Mouse (Mus musculus) left cerebral cortex, postnatal 36 days (tissue): ENCODE measurements around the gene Herc1. TPM values are rescaled to one million over a fixed set of nuclear protein-coding genes. Genes with fewer than 3 reads are reported as not detected.
"Not testable (repeated sequence)": the region's sequence is repeated elsewhere in the genome, so short reads cannot be mapped to it uniquely, and the experiment has no call there.

Source experiments
- DNase-seq, 2 experiments: peaks; one replicate each; pipeline ENCODE4 v3.0.0; 2021 to 2022; ENCODE audit warnings: low spot score in 2 of 2, mixed read lengths in 1 of 2
- intact Hi-C: fragments of 180-260 bp; cut with DNase I; formaldehyde crosslinking; loops from one replicate; pipeline ENCODE4 v1.15.1; 2025
- total RNA-seq, 2 experiments: library from RNA; stranded (reverse); gene quantifications; 2 replicates each; pipeline ENCODE4 v1.2.3; 2021

Gene Herc1
- total RNA-seq, 2 experiments from 2014 or later = 115 to 134 TPM

DNA sequence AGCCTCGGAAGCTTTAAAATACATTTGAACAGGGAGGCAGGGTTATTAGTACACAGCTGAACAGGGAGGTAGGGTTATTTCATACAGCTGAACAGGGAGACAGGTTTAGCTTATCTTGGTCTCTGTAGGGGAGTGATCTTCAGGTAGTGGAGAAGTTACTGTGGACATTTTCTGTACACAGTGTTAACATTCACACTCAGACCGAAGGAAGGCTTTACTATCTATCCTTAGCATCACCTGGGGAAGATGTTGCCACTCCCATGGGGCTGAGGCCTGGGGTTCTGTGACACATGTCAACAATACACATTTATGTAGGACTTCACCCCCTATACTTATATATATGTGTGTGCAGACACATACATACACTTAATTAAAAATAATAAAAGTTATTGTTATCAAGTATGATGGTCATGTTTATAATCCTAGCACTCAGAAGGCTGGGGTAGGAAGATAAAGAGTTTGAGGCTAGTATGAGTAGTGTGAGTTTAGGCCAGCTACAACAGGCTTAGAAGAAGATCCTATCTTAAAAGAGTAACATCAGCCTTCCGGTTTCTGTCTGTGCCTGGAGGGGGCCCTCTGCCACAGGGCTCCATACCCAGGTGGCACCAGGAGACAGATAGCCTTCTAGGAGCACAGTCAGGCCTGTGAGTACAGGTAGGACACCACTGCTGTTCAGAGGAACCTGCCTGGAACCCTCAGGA, 9.7 kb upstream of the Herc1 start:
- no peak for DNase-seq
- intact Hi-C loops = no loop called here

DNA sequence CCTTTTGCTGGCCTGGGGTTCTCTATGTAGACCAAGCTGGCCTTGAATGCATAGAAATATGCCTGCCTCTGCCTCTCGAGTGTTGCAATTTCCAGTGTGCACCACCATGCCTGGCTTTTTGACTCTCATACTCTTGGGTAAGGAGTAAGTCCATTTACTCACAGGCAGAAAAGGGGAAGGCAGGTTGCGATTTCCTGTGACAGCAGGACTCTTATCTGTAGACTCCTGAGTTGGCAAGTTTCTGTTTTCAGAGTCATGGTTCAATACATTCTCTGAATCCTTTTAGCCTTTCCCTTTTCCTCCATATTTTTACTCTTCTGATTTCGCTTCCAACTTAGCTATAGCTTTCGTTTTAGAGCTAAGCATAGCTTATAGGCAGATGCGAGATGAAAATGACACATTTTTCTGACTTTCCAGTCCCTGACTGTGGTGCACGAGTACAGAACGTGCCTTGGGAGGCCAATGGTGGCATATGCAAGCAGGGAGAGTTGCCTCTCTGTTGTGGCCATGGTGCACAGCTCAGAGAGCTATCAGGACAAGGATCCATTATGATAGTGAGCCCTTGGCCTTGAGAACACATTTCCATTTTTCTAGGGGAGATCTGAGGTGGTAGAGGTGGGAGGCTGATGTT, 2.7 kb upstream of the Herc1 start:
- intact Hi-C loops = loop anchor here (5.0 kb wide), 1 partner anchor 45 kb away; no protein-coding TSS in a partner anchor
- no peak for DNase-seq

DNA sequence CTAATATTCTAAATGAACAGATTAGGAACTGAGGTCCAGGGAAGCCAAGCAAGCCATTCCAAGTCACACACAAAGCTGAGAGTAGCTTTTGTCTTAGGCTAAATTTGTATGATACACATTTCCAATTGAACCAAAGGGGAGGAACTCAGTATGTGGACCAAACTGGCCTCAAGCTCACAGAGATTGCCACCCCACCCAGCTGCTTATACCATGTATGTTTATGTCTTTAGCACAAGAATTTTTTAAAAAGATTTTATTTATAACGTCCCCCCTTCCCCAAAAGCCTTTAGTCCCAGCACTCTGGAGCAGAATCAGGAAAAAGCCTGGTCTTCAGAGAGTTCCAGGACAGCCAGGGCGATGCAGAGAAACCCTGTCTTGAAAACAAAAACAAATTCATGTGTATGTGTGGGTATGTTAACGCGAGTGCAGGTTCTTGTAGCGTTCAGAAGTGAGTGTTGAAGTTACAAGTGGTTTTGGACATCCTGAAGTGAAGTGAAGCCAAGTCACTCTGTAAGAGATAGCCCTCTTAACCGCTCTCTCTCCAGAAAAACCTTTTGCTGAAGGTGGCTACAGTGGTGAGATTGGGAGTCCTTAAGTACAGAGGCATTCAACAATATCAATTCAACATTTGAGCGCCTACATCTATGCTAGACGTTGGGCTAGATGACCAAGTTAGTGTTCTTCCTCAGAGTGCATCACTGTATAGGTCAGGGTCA, 948 bp upstream of the Herc1 start:
- intact Hi-C loops = loop anchor here (5.0 kb wide), 1 partner anchor 47 kb away; no protein-coding TSS in a partner anchor
- DNase-seq = no peak

DNA sequence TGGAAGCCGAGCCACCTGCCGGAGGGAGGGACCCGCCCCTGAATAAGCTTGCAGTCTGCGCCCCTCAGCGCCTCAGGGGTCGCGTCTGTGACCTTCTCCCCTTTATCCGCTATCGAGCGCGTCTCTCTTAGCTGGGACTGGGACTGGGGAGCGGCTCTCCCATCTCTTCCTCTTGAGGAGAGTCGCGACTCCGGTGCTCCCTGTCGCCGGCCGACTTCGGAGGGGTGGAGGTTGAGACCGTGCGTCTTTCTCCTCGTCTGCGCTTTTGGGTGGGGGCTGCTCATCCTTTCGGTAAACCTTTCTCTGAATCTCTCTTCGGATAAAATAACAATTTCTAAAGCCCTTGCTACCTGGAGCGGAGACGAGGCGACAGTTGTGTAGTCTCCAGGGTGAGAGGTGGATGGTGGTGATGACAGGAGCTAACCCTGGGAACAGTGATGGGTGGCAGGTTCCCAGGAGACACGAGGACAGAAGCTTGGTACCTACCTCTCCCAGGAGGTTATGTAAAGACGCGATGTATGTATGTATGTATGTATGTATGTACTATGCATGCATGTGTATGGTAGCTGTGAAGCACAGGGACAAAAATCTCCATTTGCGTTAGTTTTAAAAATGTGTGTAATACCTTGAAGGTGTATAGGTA, 659 bp downstream of the Herc1 start:
- DNase-seq = peak in 1 of 2 experiments; percentile 32
- intact Hi-C loops = loop anchor here (5.0 kb wide), 1 partner anchor 69 kb away; no protein-coding TSS in a partner anchor

DNA sequence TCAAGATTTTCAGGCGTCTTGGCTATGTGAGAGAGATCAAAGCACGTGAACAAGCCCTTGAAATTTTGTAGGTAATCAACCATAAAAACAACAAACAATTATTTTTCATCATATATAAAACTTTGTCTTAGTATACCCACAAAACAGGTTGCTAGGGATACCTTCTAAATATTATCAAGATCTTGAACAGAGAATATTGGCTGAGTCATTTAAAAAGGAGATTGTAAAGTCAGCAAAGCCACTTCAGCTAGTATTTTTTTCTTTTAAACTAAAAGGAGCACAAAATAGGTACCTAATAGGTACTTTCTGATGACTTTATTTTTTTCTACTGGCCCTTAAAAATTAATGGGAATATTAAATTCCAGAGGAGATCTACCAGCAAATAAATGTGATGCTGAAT, 2.5 kb downstream of the Herc1 start:
- intact Hi-C loops = loop anchor here (5.0 kb wide), 1 partner anchor 70 kb away; no protein-coding TSS in a partner anchor
- DNase-seq = no peak

DNA sequence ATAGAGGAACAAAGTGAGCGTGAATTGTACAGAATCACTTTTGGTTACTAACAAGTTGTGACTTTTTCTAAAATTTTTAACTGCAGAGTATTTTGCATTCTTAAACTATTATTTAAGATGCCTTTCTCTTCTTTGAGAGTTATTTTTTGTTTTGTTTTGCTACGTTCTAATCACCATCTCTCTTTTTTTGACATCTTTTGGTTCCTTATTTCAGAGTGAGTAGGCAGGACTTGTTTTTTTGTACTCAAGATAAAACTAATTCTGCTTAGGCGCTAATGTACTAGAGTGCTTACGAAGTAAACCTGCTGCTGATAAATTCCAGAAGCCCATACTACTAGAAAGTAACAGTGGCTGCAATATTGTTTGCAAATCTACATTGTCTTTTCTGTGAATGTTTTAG, 8.9 kb downstream of the Herc1 start:
- intact Hi-C loops = no loop called here
- DNase-seq = no peak

DNA sequence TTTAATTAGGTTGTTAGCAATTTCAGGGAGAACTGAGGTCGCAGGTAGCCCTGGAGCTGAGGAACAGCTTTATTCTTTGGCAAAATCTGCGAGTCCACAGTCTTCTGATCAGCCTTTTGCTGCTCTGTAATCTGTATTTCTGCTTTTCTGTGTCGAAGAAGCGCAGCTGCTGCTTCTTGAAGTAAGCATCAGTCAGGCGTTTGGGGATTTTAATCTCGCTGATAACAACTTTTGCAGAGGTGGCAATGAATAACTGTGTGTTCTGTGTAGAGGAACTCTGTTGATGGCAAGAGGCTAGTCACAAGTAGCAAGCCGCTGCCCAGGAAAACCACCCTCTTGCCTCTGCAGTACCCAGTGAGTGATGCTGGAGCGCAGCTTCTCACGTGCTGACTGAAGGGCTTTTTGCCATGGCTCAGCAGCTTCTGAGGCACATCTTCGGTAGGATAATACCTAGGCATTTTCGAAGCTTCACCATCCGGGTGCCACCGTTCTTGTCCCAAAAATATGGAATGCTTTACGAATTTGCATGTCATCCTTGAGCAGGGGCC, 10.0 kb downstream of the Herc1 start:
- DNase-seq = peak; percentile 24 to 35
- intact Hi-C loops = no loop called here

DNA sequence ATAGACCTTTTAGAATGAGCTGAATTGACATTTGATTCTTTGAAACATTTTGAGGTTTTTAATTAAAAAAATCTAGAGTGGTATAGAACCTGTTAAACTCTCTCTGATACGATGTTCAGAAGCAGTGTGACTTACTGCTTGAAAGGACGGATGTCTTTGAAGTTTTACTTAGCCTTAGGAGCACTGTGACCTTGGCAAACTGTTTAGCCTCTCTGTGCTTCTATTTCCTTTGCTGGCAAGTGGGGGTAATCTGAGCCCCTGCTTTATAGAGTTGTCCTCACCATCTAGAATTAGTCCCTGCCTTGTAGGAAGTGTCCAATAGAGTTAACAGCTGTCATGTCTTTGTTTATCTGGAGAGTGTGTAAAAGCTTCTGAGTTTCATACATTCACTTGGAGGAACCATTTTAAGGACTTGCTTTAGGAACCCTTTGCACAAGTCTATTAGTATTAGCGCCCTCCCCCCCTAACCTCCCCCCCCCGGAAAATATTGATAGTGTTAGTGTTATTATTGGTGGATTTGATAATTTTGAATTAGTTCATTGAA, 18.7 kb downstream of the Herc1 start:
- no peak for DNase-seq
- intact Hi-C loops = no loop called here

DNA sequence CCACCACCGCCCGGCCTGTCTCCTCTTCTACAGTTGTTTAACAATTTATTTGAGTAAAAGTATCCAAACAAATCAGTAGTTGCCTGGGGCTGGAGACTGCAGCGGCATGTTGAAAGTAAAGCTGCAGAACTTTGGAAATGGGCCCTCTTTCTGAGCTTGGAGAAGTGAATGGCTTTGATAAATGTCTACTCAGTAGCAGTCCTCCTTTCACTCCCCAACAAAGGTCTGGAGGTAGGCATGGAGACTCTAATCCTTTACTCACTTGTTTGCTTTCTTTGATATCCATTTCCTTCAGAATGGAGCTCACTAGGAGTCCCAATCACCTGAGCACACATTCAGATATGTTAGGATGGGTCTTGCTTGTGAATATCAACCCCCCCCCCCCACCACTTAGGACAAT, 20.1 kb downstream of the Herc1 start:
- no peak for DNase-seq
- intact Hi-C loops = loop anchor here (5.0 to 10.0 kb wide), 2 partner anchors 88 to 226 kb away; no protein-coding TSS in a partner anchor

DNA sequence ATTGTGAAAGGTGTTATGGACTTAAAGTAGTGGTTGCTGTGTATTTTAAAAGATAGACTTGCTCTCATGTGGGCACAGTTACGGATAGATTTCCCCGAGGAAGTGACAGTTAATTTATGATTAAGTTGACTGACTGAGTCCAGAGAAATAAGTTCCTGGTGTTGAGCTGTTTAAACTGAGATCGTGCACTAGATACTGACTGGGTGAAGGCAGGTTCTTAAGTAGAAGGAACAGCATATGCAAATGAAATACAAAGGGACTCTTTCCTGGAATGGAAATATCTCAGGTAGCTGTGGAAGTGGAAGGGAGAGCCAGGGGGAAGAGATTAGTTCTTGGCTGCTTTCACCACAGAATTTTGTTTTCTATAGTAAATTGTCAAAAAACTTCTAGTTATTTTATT, 20.6 kb downstream of the Herc1 start:
- DNase-seq = no peak
- intact Hi-C loops = loop anchor here (5.0 to 10.0 kb wide), 2 partner anchors 89 to 226 kb away; no protein-coding TSS in a partner anchor

DNA sequence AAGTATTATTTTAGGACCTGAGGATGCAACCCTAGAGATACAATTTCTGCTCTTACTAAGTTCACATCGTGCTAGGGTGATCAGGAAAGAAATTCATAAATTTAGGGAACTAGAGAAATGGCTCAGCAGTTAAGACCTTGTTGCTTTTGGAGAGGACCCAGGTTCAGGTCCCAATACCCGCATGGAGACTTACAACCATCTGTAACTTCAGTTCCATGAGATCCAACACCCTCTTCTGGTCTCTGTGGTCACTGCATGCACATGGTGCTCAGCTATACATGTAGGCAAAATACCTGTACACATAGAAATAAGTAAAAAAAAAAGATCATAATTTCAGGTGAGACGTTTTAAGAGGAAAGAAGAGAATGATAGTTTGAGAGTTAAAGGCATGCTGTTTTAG, 23.2 kb downstream of the Herc1 start:
- DNase-seq = no peak
- intact Hi-C loops = loop anchor here (5.0 to 10.0 kb wide), 2 partner anchors 91 to 229 kb away; no protein-coding TSS in a partner anchor

DNA sequence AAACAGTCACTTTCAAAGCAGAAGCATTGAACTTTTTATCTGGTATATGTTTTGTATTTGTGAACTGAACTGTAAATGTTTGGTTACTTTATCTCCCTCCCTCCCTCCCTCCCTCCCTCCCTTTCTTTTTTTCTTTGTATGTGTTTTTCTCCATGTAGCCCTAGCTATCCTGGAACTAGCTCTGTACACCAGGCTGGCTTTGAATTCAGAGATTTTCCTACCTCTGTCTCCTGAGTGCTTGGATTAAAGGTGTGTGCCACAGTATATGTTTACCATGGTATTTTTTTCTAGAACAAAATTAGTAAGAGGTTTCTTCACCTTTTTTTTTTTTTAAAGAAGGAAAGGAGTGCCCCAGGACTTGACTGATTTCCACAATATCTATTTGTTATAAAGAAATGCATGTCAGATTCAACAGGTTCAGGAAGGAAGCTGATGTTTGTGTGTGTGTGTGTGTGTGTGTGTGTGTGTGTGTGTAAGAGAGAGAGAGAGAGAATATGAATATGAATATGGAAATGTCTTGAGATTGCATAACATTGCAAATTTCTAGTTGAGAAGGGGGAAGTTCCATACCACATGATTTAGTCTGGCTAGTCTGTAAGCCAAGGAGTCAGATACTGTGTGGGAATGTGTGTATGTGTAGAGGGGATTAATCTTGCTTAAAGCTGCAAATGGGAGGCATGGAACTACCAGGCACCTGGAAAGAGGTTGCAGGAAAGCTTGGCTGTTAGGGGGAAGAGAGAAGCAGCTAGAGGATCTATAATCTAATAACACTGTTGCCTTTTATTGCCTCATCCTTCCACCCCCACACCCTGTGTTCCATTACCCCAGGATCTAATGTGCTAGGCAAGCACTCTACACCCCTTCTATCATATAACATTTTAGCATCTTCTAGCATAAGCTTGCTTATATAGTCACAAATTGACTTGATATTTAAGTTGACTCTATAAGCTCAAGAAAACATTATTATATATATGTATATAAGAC, 24.5 kb downstream of the Herc1 start:
- intact Hi-C loops = loop anchor here (5.0 to 10.0 kb wide), 2 partner anchors 92 to 230 kb away; no protein-coding TSS in a partner anchor
- DNase-seq = no peak

DNA sequence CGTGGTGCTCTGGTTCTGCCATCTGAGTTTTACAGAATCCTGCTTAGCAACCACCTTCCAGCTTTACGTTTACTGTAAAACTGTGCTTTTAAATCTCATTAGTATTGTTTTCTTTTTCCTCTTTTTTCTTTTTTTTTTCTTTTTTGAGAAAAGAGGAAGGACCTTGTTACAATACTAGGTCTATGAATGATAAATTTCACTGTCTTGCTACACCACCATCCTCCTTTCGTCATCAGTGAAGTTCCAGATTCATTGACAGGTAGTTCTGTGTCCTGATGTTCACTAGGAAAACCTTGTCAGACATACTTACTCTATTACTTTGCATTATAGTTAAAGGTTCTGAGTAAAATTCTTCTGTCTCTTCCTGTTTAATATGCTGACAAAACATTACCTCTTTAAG, 33.2 kb downstream of the Herc1 start:
- intact Hi-C loops = no loop called here
- no peak for DNase-seq

DNA sequence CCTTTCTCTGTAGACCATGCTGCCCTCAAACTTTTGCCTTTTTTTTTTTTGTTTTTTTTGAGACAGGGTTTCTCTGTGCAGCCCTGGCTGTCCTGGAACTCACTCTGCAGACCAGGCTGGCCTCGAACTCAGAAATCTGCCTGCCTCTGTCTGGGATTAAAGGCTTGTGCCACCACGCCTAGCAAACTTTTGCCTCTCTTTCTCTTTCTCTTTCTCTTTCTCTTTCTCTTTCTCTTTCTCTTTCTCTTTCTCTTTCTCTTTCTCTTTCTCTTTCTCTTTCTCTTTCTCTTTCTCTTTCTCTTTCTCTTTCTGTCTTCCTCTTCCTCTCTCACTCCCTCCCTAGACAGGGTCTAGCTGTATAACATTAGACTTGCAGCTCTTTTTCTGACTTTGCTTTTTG, 40.1 kb downstream of the Herc1 start:
- intact Hi-C loops = loop anchor here (10.0 kb wide), 1 partner anchor 74 kb away; no protein-coding TSS in a partner anchor
- DNase-seq = not testable (repeated sequence)

DNA sequence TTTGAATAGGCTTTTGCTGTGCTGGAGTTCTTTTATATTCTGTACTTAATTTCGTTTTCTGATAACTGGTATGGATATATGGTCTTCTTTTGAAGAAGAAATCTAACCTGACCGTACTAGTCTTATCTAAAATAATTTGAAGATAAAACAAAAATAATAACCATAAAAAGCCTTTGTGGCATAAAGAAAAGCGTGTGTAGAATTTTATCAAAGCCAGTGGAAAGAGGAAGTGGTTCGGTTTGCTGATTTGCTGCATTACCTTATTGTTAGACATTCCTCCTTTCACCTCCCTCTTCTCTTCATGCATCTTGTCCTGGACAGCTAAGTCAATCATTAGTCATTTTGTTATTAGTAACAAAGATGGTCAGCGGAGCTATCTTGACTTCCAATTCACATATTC, 43.1 kb downstream of the Herc1 start:
- intact Hi-C loops = loop anchor here (10.0 kb wide), 1 partner anchor 71 kb away; no protein-coding TSS in a partner anchor
- DNase-seq = no peak

DNA sequence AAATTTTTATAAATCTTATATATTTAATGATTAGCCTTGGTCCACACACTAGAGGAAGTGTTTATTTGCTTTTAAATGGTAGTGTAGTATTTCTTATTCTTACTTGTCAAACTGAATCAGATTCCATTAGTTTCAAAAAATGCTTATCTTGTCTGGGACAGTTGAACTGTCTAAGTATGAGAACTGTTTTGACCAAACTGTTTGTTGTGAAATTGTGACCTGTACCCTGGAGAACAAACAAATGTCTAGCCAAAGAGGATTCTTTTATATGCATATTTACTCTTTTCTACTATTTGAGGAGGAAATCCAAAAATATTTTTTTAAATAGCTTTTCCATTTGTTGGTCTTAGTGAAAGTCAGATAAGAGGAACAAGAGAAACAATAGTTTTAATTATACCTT, 73.2 kb downstream of the Herc1 start:
- no peak for DNase-seq
- intact Hi-C loops = no loop called here

DNA sequence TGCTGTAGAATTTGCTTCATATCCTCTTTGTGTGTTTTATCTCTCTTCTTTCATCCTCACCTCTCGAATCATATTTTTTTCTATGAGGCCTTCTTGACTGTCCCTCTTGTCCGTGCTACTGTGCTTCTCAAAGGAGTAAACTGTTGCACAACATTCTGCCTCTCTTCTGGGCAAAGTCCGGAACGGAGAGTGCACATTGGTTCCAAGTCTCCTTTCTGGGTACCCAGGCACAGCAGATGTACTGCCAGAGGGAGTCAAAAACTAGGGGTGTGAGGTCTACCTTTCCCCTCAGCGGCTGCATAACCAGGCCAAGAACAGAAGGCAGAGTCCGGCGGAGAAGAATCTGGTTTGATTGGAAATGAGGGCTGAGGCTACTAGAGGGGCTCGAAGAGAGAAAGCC, 89.8 kb downstream of the Herc1 start:
- intact Hi-C loops = no loop called here
- DNase-seq = no peak

DNA sequence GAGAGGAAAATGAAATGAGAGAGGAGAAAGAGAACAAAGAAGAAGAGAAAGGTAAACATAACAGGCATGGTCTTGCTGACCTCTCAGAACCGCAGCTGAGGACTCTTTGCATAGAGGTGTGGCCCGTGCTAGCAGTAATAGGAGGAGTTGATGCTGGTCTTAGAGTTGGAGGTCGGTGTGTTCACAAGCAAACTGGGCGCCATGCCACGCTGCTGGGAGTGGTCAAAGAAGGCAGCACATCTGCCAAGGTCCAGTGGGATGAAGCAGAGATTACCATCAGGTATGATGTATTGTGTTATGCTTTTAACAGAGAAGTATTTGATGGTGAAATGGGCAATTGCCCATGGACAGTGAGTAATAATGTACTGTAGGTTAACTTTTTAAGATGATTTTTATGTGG, 98.0 kb downstream of the Herc1 start:
- DNase-seq = no peak
- intact Hi-C loops = no loop called here
